Mouse (Mus musculus): ENCODE measurements at regions not wholly inside any gene's neighbourhood (a gene's known extent, or its start where the extent isn't known, plus 50 kb on each side); places are given as distances from the start of the nearest gene placed in this dataset.
A peak's percentile ranks its signal among the peaks of the same experiment; 100 is the strongest.
"Not testable (repeated sequence)": the region's sequence is repeated elsewhere in the genome, so short reads cannot be mapped to it uniquely, and the experiment has no call there.

DNA sequence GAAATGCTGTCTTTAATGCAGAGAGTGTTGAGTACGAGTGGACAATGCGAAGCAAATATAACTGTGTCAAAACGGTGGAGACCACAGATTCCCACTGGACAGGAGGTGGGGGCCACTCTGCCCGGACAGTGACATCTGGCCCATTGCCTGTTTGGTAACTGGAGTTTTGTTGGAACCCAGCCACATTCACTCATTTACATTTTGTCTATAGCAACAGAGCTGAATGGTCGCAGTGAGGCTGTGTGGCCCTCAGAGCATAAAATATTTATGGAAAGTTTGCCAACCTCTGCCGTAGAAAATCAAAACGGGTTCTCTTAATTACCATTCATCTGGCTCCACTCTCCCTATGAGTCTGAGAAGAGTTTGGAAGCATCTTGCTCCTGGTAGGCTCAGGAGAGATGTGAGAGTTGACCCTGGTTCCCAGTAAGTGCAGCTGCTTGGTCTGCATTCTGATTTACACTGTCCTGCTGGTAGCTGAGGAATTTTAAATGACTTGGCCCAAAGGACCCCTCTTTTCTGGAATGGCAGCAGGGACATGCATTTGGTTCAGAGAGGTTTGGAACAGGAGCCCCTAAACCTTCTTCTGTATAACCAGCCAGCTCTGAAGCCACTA, 187.9 kb upstream of the Pik3r1 start:
- DNase-seq: no peak

DNA sequence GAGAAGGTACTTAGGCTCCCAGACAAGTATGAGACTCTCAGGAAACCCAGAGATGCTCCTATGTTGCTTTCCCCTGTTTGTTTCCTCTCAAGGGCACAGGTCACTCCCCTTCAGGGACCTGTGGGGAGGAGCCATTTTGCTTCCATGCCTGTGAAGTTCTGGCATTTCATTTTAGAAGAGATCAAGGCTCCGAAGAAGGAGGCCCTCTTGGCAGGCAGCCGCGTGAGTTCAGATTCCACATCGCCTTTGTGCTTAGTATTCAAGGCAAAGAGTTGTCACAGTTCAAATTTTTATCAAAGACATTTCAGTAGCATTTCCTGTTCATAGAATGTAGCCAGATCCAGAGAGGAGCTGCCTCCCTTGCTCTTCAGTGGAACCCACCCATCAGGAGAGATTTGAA, 189.8 kb upstream of the Pik3r1 start:
- peak; percentile 17 to 23 for DNase-seq

DNA sequence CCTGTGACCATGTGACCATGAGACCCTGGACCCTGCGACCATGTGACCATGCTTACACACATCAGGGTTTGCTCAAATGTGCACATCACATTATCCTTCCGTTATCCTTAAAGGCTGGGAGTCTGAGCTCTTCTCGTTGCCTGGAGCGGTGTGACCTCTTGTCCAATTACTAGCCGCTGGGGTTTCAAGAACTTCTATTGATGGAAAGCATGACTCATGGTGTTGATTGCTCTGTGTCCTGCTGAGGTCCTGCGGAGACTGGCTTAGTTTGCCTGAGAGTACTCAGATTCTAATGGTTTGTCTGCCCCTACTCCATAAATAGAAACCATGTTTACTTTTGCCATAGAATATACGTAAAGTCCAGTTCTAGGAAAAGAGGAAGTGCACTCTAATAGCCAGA, 197.5 kb upstream of the Pik3r1 start:
- DNase-seq: no peak

DNA sequence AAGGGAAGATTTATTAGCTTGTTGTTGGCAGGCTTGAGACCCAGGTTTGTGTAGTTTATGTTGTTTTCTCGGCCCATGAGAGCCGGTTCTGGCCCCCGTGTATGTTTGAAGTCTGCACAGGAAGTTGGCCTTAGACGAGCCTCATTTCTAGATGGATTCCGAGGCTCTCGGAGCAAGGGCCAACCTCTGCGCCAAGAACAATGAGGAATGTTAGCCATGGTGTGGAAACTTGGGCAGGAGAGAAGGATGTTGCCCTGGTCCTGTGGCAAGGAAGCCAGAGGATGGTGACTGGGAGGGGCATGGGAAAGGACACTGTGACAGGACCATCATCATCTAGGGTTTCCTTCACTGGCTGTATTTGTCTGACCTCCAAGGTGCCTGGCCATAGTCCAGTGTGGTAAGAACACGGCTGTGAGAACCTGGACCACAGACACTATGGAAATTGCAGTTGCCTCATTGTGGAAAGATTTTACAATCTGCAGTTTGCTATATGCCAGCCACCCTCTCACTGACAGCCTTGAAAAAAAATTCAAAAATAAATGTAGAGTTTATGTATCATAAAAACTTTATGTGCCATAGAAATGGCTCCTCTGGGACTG, 198.9 kb upstream of the Pik3r1 start:
- DNase-seq: no peak

DNA sequence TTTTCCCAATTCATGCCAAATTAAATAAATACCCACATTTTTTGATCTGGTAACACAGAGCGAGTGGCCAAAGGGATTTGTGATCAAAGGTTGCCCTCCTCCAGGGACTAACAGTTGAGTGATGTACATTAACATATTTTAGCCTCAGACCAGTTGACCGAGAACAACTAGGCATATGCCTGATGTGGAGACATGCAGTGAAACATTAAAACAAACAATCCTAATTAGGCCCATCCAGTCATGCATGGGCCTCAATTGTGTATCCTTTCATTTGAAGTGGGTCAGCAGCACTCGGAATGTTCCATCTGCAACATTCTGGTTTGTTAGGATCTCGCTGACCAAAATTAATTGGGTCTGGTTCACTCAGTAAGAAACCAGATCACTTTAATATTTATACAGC, 199.4 kb upstream of the Pik3r1 start:
- no peak for DNase-seq

DNA sequence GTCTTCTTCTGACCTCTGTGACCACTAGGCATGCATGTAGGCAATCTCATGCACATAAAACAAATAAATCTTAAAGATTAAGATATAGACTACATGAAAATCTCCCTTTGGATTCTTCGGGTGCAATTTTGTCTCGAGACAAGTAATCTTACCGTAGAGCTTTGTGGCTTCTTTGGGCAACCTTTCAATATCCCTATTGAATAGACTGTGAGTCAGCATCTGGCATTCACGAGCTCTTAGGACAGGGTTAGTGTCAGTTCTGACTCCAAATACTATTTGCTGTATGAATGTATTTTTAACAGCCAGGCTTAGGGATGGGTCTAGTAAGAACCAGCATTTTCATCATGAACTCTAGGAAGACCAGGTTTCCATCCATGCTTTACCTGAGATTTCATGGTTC, 208.7 kb upstream of the Pik3r1 start:
- no peak for DNase-seq

DNA sequence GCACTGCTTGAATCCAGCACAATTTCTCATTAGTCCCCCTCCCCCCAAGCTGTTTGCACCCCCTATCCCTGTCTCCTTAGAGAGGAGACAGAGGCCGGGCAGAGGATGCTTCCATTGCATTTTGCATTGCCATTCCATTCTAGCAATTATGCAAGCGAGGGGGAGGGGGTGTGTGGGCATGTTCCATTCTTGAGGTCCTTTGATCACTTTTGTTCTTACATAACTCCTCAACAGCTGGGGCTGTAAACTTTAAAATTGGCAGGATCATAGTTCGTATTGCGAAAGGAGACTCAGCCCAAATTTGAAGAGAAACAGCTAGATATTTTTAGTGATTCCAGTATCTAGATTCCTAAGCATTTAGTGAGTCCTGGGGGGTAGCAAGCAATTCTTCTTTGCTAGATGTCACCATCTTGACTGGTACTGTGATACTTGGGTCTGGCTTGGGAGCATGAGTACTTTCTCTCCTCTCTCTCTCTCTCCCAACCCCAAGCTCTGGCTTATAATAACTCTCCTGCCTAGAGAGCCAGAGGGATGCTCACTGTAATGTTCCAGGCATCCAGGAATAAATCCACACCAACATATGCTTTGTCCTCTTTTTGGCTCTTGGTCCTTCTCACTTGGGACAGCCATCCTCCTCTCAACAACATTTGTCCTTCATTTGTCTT, 212.3 kb upstream of the Pik3r1 start:
- DNase-seq: no peak

DNA sequence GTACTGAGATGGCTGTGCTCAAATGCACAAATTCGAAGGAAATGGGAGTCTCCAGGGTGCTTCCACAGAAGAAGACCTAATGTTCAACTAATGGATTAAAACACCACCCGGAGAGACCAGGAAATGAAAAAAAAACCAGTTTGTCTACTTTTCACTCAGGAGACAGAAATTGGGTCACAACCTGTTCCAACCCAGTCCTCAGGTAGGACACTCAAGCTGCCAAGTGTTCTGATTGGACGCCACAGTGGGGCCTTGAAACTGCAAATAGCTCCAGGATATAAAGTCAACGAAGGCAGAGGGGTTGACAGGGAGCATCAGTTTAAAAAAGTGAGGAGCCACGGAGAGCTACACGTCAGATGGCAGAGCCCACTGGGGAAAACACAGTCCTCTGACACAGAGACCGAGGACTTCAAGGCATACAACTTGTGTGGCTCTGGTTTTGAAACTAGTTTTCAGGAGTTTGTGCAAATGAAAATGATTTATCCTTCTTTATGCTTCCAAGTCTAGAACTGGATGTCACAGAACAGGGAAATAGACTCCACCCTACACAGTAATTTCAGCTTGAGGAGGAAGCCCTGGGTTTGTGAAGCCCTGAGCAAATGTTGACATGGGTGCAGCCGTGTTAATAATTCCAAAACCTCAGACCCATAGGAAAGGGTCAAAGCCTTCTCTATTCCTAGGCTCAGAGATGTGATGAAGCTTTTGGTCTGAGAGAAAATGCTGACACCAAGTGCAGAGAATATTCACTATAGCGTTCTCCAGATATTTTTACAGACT, 220.8 kb upstream of the Pik3r1 start:
- DNase-seq: no peak

DNA sequence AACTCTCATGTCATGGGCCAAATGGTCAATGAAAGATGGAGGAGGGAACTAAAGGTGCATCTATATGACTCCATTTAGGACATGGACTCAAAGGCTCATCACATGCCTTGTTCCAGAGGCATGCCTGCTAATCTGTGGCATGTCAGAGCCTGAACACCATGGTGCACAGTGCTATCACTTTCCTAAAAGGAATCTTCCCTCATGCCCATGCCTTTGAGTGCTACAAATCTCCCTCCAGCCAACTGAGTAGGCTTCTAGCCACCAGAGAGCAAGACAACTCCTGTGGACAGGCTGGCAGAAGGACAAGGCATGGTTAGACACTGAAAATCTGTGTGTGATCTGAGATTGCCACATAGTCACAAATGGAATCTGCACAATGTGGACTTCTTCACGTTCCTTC, 223.7 kb upstream of the Pik3r1 start:
- no peak for DNase-seq

DNA sequence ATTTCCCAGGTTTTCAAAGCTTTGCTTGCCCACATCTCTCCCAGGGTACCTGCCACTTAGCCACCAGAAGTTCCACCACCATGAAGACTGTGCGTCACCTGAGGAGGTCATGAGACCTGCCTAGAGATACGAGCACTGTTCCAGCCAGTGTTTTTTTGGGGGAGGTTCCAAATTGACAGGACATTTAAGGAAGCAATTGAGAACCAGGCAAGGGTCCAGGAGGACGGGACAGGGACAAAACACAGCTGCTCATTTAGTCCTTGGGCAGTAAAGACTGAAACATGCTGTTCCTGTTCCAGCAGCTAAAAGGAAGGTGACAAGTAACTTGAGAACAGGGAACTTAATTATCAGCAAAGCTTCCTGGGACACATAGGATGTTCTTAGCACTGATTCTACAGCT, 226.8 kb upstream of the Pik3r1 start:
- peak in 1 of 2 experiments; percentile 14 for DNase-seq

DNA sequence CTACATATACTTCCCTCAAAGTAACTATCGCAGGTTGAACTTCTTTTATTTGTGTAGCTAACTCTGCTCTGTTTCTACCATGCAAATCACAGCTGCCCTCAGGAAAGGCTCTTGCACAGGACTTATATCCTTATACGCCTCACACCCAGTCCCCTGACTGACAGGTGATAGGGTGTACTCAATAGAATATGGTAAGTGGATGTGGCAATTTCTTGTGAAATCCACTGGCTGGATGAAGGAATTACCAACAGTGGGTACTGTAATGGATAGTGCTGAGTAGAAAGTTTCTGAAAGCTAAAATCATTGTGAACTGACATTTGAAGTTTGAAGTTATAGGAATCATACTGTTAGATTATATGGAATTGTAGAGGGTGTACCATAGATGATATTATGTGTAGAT, 227.5 kb upstream of the Pik3r1 start:
- no peak for DNase-seq

DNA sequence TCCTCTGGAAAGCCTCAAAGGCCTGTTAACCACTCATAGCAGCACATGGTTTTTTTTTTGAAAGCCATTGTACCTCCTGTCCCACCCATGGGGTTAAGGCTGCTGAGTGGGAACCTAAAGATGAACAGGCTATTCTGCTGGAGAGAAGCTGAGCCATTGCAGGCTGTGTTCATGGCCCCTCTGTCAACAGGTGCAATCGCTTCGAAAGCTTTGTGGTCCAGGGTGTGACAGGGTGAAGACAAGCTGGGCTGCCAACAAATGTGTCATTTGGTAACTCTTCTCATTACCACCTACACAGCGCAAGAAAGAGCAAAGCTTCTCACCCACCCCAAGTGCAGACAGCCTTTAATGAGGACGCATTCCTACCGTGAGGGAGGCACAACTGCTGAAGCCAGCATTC, 228.1 kb upstream of the Pik3r1 start:
- no peak for DNase-seq

DNA sequence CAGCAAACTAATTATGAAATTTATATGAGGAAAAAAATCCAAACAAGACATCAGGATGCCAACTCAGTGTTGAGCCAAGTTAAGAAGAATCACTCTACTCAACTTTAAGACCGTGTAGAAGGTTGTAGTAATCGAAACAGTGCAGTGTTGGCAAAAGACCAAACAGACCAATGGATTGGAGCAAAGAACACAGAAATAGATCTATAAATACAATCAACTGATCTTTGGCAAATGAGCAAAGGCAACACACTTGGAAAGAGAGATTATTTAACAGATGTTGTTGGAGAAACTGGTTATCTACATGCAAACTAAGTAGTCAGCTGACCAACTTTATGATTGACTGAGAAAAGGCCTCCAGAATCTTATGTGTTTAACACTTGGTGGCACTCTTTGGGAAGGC, 229.4 kb upstream of the Pik3r1 start:
- no peak for DNase-seq

DNA sequence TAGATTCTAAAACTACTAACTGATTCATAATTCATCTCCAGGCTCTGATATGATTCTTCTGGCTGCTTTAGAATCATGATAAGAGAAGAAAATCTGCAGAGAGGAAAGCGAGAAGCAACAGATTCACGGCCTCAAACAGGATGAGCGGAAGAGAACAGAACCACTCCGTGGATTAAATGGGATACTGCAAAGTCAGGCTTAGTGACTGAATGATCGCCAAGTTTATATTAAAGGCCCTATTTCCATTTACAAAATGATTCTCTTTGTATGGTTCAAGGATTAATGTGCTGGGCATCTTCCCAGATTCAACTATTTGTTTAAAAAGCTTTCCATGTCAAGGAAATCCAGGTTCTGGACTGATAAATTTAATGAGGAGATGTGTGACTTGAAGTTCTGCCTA, 238.5 kb upstream of the Pik3r1 start:
- DNase-seq: no peak

DNA sequence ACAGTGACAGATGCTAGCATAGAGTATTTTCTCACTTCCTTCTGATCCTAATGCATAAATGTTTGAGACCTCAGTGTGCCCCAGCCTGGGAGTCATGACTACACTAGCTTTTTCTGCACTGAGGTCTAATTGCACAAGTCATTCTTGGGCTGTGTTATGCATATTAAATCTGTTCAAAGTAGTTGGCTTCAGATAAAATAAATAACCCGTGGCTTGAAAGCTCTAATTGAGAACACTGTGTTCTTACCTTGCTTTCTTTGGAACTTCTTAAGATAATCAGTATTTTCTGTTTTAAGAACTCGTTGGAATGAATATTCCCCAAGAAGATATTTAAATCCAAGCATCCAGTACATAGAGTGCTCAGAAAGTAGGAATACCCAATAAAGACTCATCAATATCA, 243.9 kb upstream of the Pik3r1 start:
- no peak for DNase-seq

DNA sequence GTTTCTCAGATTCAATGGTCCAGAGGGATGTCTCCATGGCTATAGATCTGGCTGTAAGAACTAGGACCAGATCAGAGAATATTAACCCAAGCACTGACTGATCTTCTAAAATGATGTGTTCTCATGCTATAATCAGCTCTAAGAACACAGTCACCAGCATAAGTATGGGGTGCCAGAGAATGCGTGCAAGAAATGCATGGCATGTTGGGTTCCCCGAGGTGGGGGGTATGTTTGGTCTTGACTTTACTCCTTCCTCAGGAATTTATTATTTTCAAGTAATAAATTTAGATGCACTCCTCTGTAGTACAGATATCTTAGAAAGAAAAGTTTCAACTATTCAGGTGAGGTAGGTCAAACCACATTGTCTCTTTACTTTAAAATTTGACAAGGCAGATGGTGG, 246.5 kb upstream of the Pik3r1 start:
- DNase-seq: no peak

DNA sequence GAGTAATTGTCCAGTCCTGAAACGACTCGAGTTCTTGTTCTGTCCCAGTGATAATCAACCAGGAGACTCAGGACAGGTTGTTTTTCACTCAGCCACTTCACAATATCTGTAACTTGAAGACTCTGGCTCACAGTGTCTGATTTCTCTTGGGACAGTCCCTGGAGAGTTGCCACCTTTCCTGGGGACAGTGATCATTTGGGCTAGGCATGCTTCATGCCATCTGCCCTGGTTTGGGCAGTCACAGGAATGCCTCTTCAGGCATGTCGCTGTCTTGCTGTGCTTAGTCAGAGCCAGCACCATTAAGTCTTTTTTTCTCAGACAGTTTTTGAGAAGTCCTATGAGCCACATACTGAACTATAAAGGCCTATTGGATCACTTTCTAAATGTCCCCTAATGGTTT, 246.9 kb upstream of the Pik3r1 start:
- no peak for DNase-seq

DNA sequence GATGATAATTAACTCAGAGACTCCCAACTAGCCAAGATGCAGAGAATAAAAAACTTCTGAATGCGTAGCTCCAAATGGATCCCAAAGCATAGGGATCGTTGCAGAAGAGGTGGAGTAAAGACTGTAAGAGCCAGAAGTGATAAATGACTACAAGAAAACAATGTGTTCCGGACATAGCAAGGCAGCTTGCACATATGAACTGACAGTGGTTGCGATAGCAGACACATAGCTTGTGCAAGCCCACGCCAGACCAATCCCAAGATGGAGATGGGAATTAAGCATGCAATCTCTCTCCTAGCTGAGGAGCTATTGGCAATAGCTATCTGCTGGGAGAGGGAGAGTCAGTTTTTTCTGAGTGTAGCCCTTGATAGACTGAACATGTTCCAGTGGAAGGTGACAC, 248.5 kb upstream of the Pik3r1 start:
- no peak for DNase-seq

DNA sequence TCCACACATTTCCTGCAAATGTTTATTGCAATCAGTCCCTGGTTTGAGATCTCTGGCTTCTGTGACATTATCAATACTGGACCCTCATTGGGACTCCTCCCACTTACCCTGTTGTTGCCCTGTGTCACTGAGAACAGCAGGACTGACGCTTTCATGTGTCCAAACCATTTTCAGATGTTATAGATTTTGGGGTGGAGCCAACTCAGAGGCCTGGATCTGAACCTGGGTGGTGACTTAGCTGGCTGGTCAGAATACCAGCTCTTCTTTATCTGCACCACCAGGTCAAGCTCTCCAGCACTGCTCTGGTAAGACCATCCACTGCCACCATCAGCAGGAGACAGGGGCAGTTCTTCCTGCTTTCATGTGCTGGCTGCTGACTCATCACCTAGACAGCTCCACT, 254.3 kb upstream of the Pik3r1 start:
- DNase-seq: no peak

DNA sequence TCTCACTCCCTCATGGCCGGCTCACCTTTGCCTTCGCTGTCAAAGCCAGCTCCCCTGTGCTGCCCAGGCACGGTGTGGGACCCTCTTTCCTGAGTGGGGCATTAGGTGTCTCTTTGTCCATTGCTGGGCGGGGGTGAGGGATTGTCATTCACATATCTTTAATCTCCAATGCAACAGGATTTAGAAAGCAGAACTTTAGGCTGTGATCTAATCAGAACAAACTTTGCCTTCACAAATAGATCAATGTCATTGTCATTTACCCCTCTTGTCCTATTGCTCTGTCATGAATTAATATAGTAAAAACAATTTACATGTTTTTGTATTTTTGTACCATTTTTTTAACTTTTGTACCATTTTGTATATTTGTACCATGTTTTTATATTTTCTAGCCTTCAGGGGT, 254.7 kb upstream of the Pik3r1 start:
- DNase-seq: no peak

DNA sequence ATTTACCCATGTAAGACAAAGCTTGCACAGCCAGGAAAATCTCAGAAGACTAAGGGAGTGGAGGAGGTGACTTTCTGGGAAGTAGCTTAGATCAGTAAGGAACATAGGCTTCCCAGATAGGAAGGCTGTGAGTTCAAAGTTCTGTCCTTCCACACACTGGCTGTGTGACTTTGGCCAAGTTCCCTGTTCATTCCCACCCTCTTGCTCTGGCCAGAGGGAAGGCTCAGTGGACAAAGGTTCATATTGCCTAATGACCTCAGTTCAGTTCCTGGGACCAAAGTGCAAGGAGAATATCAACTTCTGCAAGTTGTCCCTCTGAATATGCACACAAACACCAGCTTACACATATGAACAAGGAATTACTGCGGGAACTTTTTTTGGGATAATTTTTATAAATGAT, 255.6 kb upstream of the Pik3r1 start:
- peak; percentile 52 to 56 for DNase-seq

DNA sequence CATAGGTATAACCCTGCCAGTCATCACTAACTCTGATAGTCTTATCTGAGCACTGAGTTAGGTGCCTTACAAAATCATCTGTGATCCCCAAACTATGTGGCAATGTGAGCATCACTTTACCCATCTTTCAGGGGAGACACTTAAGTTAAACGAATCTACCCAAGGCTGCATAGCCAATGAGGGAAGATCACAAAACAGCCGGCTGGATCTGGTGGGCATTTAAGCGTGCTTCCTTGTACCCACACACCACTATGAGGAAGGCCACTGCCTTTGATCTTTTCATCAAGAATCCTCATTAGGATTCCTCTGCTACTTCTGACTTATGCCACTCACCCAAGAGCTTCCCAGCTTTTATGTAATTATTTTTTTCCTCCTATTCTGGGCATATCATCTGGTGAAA, 257.1 kb upstream of the Pik3r1 start:
- DNase-seq: no peak

DNA sequence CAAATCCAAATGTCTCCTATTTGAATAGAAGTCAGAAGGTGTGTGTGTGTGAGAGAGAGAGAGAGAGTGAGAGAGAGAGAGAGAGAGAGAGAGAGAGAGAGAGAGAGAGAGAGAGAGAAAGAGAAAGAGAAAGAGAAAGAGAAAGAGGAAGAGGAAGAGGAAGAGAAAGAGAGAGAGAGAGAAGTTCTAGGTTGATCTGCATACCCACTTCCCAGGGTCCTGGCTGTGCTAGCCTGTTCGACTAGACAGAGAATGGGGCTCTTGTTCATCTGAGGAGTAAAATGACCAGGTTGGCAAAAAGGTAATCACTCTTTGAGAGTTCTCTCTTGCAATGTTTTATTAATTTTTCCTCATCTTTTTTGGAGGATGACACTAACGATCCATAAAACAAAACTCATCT, 257.5 kb upstream of the Pik3r1 start:
- DNase-seq: not testable (repeated sequence)

DNA sequence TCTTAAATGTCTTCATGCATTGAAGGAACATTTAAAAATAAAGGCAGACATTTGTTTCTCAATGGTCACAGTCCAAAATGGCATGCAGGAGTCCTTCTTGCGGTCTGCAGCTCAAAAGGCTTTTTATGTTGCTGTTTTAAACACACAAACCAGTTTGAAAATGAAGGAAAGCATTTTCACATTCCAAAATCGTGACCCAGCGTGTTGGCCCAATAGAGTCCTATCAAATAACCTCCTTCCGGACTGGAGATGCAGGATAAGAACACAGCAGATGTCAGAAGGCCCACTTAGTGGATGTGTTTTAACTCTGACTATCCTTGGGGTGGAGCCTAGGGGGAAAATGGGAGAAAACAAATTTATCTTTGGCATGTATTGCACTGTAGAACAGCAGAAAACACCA, 263.4 kb upstream of the Pik3r1 start:
- no peak for DNase-seq
